In genomic region chr10:45893894-45894831, GRCm38 (mm10) we compare ENCODE assay signal across 16 mouse cellular contexts.
DNase-seq lines count a peak whose midpoint lies in the region; ATAC-seq and TF ChIP-seq lines count a peak whose summit lies in the region.
"Had no signal": no experiment of that assay in that cellular context is flagged by ENCODE, and none has a peak within 500 bp of the region (broad histone marks: within the 10 kb centered on the region; RNA-seq: fewer than 3 reads in every experiment).

No protein-coding gene starts in this region.

- H3K9ac ChIP-seq in embryonic facial prominence, embryonic 12.5 days = no peak overlapping the region
- no peak overlapping the region for H3K9ac ChIP-seq in limb, embryonic 13.5 days
- H3K9ac ChIP-seq: forebrain, embryonic 12.5 days; liver, embryonic 12.5 days had no signal

- intact Hi-C loops in gastrocnemius, adult 2 months (cut with DNase I) = no loop called here
- intact Hi-C loops in gastrocnemius, postnatal 36 days (cut with DNase I) = no loop called here

- peaks cover 15% of the 10 kb centered on the region; the same call in 1 of the 2 replicates for H3K4me1 ChIP-seq in embryonic facial prominence, embryonic 12.5 days
- H3K4me1 ChIP-seq in limb, embryonic 13.5 days = peaks cover 32% of the 10 kb centered on the region
- H3K4me1 ChIP-seq: forebrain, embryonic 12.5 days; liver, embryonic 12.5 days had no signal

- peak; percentile 67 for ATAC-seq in embryonic facial prominence, embryonic 12.5 days (ENCODE audit: insufficient number of reproducible peaks, insufficient read depth, low FRiP score, low TSS enrichment)
- peak; percentile 84 for ATAC-seq in limb, embryonic 13.5 days (ENCODE audit: low FRiP score, low read depth)
- ATAC-seq: intestine, postnatal 0 days; liver, embryonic 12.5 days; lung, postnatal 0 days had no signal

- H3K27me3 ChIP-seq in embryonic facial prominence, embryonic 12.5 days = no peaks in the 10 kb centered on the region
- H3K27me3 ChIP-seq in limb, embryonic 13.5 days = 0 out of 2 replicates have a peak, but pooled peaks cover 3% of the 10 kb centered on the region
- H3K27me3 ChIP-seq: forebrain, embryonic 12.5 days; liver, embryonic 12.5 days had no signal

- H3K36me3 ChIP-seq in embryonic facial prominence, embryonic 12.5 days = no peaks in the 10 kb centered on the region
- H3K36me3 ChIP-seq in limb, embryonic 13.5 days = no peaks in the 10 kb centered on the region
- H3K36me3 ChIP-seq: forebrain, embryonic 12.5 days; liver, embryonic 12.5 days; midbrain, embryonic 10.5 days had no signal

- no peaks in the 10 kb centered on the region for H3K9me3 ChIP-seq in embryonic facial prominence, embryonic 12.5 days
- H3K9me3 ChIP-seq in limb, embryonic 13.5 days = no peaks in the 10 kb centered on the region
- H3K9me3 ChIP-seq: forebrain, embryonic 12.5 days; liver, embryonic 12.5 days; midbrain, embryonic 10.5 days had no signal

- WGBS in embryonic facial prominence, embryonic 12.5 days = 25% methylated on average over 2 of the region's 2 CpGs
- 18% methylated on average over 2 of the region's 2 CpGs for WGBS in limb, embryonic 13.5 days

- no peak overlapping the region for H3K4me3 ChIP-seq in gastrocnemius, adult 2 months
- no peak overlapping the region for H3K4me3 ChIP-seq in embryonic facial prominence, embryonic 12.5 days
- no peak overlapping the region for H3K4me3 ChIP-seq in limb, embryonic 13.5 days
- H3K4me3 ChIP-seq: forebrain, embryonic 12.5 days; liver, embryonic 12.5 days; midbrain, embryonic 10.5 days had no signal

- peak; percentile 22 for DNase-seq in gastrocnemius, adult 2 months
- no peak for DNase-seq in gastrocnemius, postnatal 36 days
- DNase-seq in Muller cell, postnatal 12 days (ENCODE audit: inconsistent ontology term) = peak; percentile 40
- no peak for DNase-seq in left cerebral cortex, adult 18-20 months (ENCODE audit: low spot score in 2 of 2)
- no peak for DNase-seq in ovary, postnatal 10 days (ENCODE audit: low spot score)
- no peak for DNase-seq in adrenal gland, postnatal 25 days
- DNase-seq: cerebellum, adult 11 months; heart, postnatal 36 days; kidney, postnatal 10 days had no signal

- no peak overlapping the region for H3K4me2 ChIP-seq in embryonic facial prominence, embryonic 12.5 days (replicated peaks)
- 0 out of 2 replicates have a peak overlapping the region, but pooled peaks have one; percentile 11 for H3K4me2 ChIP-seq in limb, embryonic 13.5 days (replicated peaks)
- H3K4me2 ChIP-seq: forebrain, embryonic 12.5 days; liver, embryonic 12.5 days had no signal

- no peak for TF ChIP-seq CTCF in gastrocnemius, adult 2 months (IDR thresholded peaks at IDR 0.05)

- no peak overlapping the region for H3K27ac ChIP-seq in gastrocnemius, adult 2 months
- H3K27ac ChIP-seq in embryonic facial prominence, embryonic 12.5 days = peak overlapping the region; percentile 64
- peak overlapping the region; percentile 78 for H3K27ac ChIP-seq in limb, embryonic 13.5 days
- H3K27ac ChIP-seq: forebrain, embryonic 12.5 days; liver, embryonic 12.5 days; midbrain, embryonic 10.5 days had no signal

Comparison
In these comparisons a context has a peak if more than half of its experiments do, and no peak if none do; other contexts are left out.
1. DNase-seq: peak in gastrocnemius, adult 2 months (single experiment) and Muller cell, postnatal 12 days (single experiment); none in gastrocnemius, postnatal 36 days (0 of 2), left cerebral cortex, adult 18-20 months (0 of 2), ovary, postnatal 10 days (single experiment) and adrenal gland, postnatal 25 days (single experiment).